Mouse (Mus musculus): ENCODE data around the gene Isy1. TPM values are rescaled to one million over a fixed set of nuclear protein-coding genes. Genes with fewer than 3 reads are reported as not detected.

Gene Isy1
- total and polyA plus RNA-seq, 2 experiments = 5.6 to 18.6 TPM

GRCm38 (mm10) chr6:87802462-87802861 lies 36.1 kb downstream of the Isy1 start:
- no peak overlapping the region for H3K9ac ChIP-seq (ENCODE audit: low read depth, low read length)
- no peak overlapping the region for H3K4me3 ChIP-seq (ENCODE audit: insufficient read depth, low read depth, low read length)
- WGBS = 81% methylated on average over 7 of the region's 7 CpGs
- H3K4me1 ChIP-seq (ENCODE audit: control insufficient read depth, insufficient read depth, low read length) = peaks cover 49% of the 10 kb centered on the region
- no peaks in the 10 kb centered on the region for H3K27me3 ChIP-seq (ENCODE audit: control insufficient read depth, insufficient read depth, low read length)
- peaks cover 56% of the 10 kb centered on the region for H3K79me2 ChIP-seq (ENCODE audit: control insufficient read depth, insufficient read depth, low read length)
- H3K27ac ChIP-seq (replicated peaks; ENCODE audit: insufficient read depth, low read depth, low read length) = no peak overlapping the region
- no peak for TF ChIP-seq CTCF (IDR thresholded peaks at IDR 0.05; ENCODE audit: low read depth, low read length)
- TF ChIP-seq POLR2A (IDR thresholded peaks at IDR 0.05; ENCODE audit: extremely low read depth, insufficient read depth, low read length) = no peak
- H3K36me3 ChIP-seq (ENCODE audit: control insufficient read depth, insufficient read depth, low read length) = peaks cover 11% of the 10 kb centered on the region; the same call in 1 of the 2 replicates
- no peak for DNase-seq (ENCODE audit: extremely low read depth, low read depth, low spot score)

GRCm38 (mm10) chr6:87799576-87799975 lies 39.0 kb downstream of the Isy1 start:
- TF ChIP-seq POLR2A (IDR thresholded peaks at IDR 0.05; ENCODE audit: extremely low read depth, insufficient read depth, low read length) (no peak), CTCF (IDR thresholded peaks at IDR 0.05; ENCODE audit: low read depth, low read length) (no peak)
- peaks cover 8% of the 10 kb centered on the region; the same call in 1 of the 2 replicates for H3K36me3 ChIP-seq (ENCODE audit: control insufficient read depth, insufficient read depth, low read length)
- H3K4me3 ChIP-seq (ENCODE audit: insufficient read depth, low read depth, low read length) = no peak overlapping the region
- no peaks in the 10 kb centered on the region for H3K27me3 ChIP-seq (ENCODE audit: control insufficient read depth, insufficient read depth, low read length)
- H3K4me1 ChIP-seq (ENCODE audit: control insufficient read depth, insufficient read depth, low read length) = peaks cover 44% of the 10 kb centered on the region
- WGBS = 77% methylated on average over 6 of the region's 6 CpGs
- no peak overlapping the region for H3K9ac ChIP-seq (ENCODE audit: low read depth, low read length)
- H3K27ac ChIP-seq (replicated peaks; ENCODE audit: insufficient read depth, low read depth, low read length) = no peak overlapping the region
- H3K79me2 ChIP-seq (ENCODE audit: control insufficient read depth, insufficient read depth, low read length) = peaks cover 43% of the 10 kb centered on the region
- no peak for DNase-seq (ENCODE audit: extremely low read depth, low read depth, low spot score)

- Histone ChIP-seq H3K36me3 (ENCODE audit: control insufficient read depth, insufficient read depth, low read length) (peaks cover 7% of the 10 kb centered on the region; the same call in 1 of the 2 replicates), H3K27ac (replicated peaks; ENCODE audit: insufficient read depth, low read depth, low read length) (peak overlapping the region; percentile 9), H3K79me2 (ENCODE audit: control insufficient read depth, insufficient read depth, low read length) (peaks cover 28% of the 10 kb centered on the region), H3K4me1 (ENCODE audit: control insufficient read depth, insufficient read depth, low read length) (peaks cover 41% of the 10 kb centered on the region), H3K9ac (ENCODE audit: low read depth, low read length) (no peak overlapping the region), H3K27me3 (ENCODE audit: control insufficient read depth, insufficient read depth, low read length) (no peaks in the 10 kb centered on the region), H3K4me3 (ENCODE audit: insufficient read depth, low read depth, low read length) (no peak overlapping the region)
- peak; percentile 57 for DNase-seq (ENCODE audit: extremely low read depth, low read depth, low spot score)
- TF ChIP-seq CTCF (IDR thresholded peaks at IDR 0.05; ENCODE audit: low read depth, low read length) = no peak
- TF ChIP-seq POLR2A (IDR thresholded peaks at IDR 0.05; ENCODE audit: extremely low read depth, insufficient read depth, low read length) = no peak
- WGBS = 38% methylated on average over 2 of the region's 2 CpGs
Measured at GRCm38 (mm10) chr6:87797321-87797720, 41.3 kb downstream of the Isy1 start.

- DNase-seq (ENCODE audit: extremely low read depth, low read depth, low spot score) = peak; percentile 90
- H3K79me2 ChIP-seq (ENCODE audit: control insufficient read depth, insufficient read depth, low read length) = peaks cover 22% of the 10 kb centered on the region
- TF ChIP-seq CTCF (IDR thresholded peaks at IDR 0.05; ENCODE audit: low read depth, low read length) (no peak), POLR2A (IDR thresholded peaks at IDR 0.05; ENCODE audit: extremely low read depth, insufficient read depth, low read length) (no peak)
- peaks cover 44% of the 10 kb centered on the region for H3K4me1 ChIP-seq (ENCODE audit: control insufficient read depth, insufficient read depth, low read length)
- peak overlapping the region; percentile 64 for H3K27ac ChIP-seq (replicated peaks; ENCODE audit: insufficient read depth, low read depth, low read length)
- H3K27me3 ChIP-seq (ENCODE audit: control insufficient read depth, insufficient read depth, low read length) = no peaks in the 10 kb centered on the region
- H3K36me3 ChIP-seq (ENCODE audit: control insufficient read depth, insufficient read depth, low read length) = peaks cover 10% of the 10 kb centered on the region; the same call in 1 of the 2 replicates
- H3K9ac ChIP-seq (ENCODE audit: low read depth, low read length) = peak overlapping the region; percentile 44
- WGBS = 31% methylated on average over 6 of the region's 6 CpGs
- H3K4me3 ChIP-seq (ENCODE audit: insufficient read depth, low read depth, low read length) = no peak overlapping the region
Measured at GRCm38 (mm10) chr6:87796251-87796880, 42.2 kb downstream of the Isy1 start.

- H3K4me1 ChIP-seq (ENCODE audit: control insufficient read depth, insufficient read depth, low read length) = peaks cover 49% of the 10 kb centered on the region
- peak; percentile 76 for DNase-seq (ENCODE audit: extremely low read depth, low read depth, low spot score)
- no peak for TF ChIP-seq POLR2A (IDR thresholded peaks at IDR 0.05; ENCODE audit: extremely low read depth, insufficient read depth, low read length)
- no peak for TF ChIP-seq CTCF (IDR thresholded peaks at IDR 0.05; ENCODE audit: low read depth, low read length)
- peaks cover 15% of the 10 kb centered on the region for H3K79me2 ChIP-seq (ENCODE audit: control insufficient read depth, insufficient read depth, low read length)
- no peak overlapping the region for H3K4me3 ChIP-seq (ENCODE audit: insufficient read depth, low read depth, low read length)
- H3K9ac ChIP-seq (ENCODE audit: low read depth, low read length) = no peak overlapping the region
- H3K36me3 ChIP-seq (ENCODE audit: control insufficient read depth, insufficient read depth, low read length) = peaks cover 10% of the 10 kb centered on the region; the same call in 1 of the 2 replicates
- no peaks in the 10 kb centered on the region for H3K27me3 ChIP-seq (ENCODE audit: control insufficient read depth, insufficient read depth, low read length)
- 46% methylated on average over 6 of the region's 6 CpGs for WGBS
- H3K27ac ChIP-seq (replicated peaks; ENCODE audit: insufficient read depth, low read depth, low read length) = no peak overlapping the region
Measured at GRCm38 (mm10) chr6:87795385-87796150, 43.0 kb downstream of the Isy1 start.

Data from liver, adult 2 months (tissue).